Mouse (Mus musculus): ENCODE measurements around the gene Pcdh9. TPM values are rescaled to one million over a fixed set of nuclear protein-coding genes. Genes with fewer than 3 reads are reported as not detected.

Gene Pcdh9
- polyA plus RNA-seq (2012; rRNA removed; ENCODE audit: low replicate concordance) = 0.14 and 0.39 TPM in 2 replicates

GRCm38 (mm10) chr14:93890519-93891370, at the start of gene Pcdh9:
TSS of gene Pcdh9 (minus strand) at chr14:93890679.

